Mouse (Mus musculus) embryo, embryonic 11.5 days (tissue): ENCODE measurements around the gene Adgrb3.
"Not testable (repeated sequence)": the region's sequence is repeated elsewhere in the genome, so short reads cannot be mapped to it uniquely, and the experiment has no call there.

Source experiments
- DNase-seq: peaks from one replicate; pipeline ENCODE4 v3.0.0-alpha.2; 2012; ENCODE audit warnings: low read depth, low spot score

The Adgrb3 gene

DNA sequence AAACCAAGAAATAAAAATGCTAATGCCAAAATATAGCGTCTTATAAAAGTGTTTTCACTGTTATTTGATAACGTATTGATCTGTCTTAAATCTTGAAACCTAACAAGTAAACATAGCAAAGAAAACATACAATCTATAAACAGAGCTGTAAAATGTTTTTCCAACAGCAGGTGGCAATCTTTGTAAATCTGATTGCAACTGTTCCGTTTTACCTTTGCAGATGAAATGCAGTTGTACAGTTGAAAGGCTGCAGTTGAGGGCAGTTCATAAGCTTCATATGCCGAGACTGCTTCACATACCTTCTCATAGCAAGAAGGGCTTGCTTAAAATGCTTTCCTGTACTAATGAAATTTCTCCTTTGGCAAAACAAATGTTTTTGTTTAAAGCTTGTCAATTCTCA lies 302.5 kb downstream of the Adgrb3 start:
- no peak for DNase-seq

GRCm38 (mm10) chr1:25510321-25511055 lies 319.0 kb downstream of the Adgrb3 start:
- DNase-seq: no peak

DNA sequence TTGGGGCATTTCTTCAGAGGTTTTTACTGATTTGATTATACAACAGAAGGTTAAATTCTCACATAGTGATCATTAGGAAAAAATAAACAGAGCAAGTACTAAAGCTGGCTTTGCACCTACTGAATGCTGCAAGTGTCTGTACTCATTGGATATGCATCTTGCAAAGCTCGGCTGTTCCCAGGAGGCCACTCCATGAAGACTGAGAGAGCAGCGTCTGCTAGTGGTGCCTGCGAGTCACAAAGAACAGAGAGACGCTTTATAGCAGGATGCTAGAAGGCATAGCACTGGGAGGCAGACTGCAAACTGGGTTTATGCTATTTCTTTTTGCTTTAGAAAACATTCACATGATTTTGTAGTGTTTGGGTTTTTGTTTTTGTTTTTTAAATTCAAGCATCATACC lies 325.2 kb downstream of the Adgrb3 start:
- DNase-seq: no peak

DNA sequence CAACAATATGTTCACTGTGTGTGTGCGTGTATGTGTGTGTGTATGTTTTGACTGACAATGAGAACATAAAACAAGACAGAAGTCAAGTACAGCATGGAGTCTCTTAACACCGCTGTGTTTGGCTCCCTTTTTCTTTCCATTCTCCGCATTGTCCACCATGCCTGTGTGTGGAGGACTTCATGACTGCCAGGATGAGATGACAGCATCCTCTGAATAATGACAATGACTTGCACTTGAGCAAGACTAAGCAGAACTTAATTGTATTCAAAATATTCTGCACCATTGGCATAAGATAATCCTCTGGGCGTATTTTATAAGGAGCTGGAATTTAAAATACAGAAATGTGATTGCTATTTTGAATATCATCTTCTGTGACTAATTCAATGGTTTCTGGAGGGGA lies 326.0 kb downstream of the Adgrb3 start:
- DNase-seq: no peak

GRCm38 (mm10) chr1:25495202-25495914 lies 334.1 kb downstream of the Adgrb3 start:
- no peak for DNase-seq

DNA sequence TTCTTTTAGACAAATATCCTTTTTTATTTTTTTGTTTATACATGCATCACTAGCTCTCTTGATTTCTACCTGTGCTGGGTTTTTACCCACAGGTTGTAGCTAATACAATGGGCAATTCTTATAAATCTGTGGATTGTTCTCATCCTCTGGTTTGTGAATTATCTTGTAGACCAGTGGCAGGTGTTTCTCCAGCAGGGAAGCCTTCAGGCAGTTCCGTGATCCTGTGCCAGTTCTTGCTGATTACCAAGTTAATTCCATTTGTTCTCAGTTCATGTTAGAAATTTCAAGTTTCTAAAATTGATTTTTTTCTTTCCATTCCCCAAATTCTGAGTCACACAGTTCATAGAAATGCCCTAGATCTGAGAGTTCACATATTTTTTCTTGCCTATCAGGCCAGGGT lies 338.0 kb downstream of the Adgrb3 start:
- DNase-seq: no peak

DNA sequence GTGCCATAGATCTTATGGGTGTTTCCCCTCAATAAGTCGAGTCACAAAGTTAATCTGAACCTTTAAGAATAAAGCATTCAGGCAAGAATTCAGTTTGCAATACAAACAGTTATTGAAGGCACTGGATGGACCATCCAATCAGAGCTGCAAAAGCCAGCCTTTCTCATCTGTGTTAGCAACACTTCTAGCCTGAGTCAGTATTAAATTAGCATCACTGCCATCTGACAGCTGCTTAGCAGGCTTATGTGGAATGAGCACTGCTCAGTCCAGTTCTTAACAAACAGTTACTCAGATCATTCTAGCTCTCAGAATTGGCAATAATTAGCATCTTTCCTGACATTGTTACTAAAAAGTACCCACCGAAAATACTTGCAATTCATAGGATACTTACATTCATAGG lies 339.3 kb downstream of the Adgrb3 start:
- no peak for DNase-seq

DNA sequence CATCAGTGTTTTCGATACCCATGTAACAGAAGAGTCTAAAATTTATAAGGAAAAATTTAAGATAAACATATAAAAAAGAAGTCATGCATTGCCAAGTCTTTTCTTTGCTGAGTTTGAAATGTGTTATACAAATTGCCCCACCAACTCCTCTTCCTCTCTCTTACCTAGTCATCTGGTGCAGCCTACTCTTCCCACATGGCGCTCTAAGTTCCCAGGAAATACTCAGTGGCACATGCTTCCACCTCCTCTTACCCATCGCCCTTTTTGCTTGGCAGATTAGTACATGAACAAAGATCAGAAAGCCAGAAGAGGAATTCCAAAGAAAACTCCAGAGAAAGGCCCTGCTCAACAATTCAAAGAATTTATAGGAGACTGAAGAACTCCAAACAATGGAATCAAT lies 353.8 kb downstream of the Adgrb3 start:
- no peak for DNase-seq

DNA sequence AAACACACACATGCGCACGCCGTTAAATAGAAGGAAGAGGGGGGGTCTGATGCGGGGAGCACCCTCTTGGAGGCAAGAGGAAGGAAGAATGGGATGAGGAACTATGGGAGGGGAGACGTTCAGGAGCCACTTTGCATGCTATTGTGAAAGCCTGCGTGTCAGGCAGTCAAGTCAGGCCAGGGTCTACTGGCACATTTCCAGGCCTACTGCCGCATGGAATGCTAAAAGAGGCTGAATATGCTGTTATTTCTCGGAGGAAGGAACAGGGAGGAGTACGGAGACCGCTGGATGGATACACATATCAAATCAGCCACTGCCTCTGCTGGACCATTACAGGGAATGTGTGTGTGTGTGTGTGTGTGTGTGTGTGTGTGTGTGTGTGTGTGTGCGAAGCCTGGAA lies 355.0 kb downstream of the Adgrb3 start:
- no peak for DNase-seq

DNA sequence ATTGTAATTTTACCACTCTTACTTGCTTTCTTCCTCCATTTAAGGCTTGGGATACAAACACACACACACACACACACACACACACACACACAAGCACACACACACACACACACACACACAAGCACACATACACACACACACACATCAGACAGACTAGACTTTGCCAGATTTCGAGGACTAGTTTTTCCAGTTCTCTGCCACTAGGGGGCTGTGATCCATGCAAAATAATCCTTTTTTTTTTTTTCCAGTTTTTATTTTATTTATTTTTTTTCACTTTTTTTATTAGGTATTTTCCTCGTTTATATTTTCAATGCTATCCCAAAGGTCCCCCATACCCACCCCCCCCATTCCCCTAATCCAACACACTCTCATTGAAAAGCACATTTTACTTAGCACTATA lies 357.9 kb downstream of the Adgrb3 start:
- DNase-seq: not testable (repeated sequence)

DNA sequence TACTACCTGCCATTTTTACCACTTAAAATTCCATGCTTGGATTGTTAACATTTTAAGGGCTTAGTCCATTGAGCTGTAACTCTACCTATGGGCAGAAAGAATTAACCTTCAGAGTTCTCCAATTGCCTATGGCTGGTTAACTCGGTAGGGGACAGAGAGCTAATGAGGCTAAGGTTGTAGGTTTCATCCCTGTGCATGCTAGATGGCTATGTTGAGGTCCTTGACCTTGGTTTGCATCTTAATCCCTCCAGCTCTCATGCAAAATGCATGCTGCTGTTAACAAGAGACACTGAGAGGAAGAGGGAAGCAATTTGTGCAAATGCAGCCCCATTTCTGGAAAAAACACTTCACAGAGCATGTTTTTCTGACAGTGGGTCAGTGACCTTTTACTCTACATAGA lies 366.9 kb downstream of the Adgrb3 start:
- no peak for DNase-seq

DNA sequence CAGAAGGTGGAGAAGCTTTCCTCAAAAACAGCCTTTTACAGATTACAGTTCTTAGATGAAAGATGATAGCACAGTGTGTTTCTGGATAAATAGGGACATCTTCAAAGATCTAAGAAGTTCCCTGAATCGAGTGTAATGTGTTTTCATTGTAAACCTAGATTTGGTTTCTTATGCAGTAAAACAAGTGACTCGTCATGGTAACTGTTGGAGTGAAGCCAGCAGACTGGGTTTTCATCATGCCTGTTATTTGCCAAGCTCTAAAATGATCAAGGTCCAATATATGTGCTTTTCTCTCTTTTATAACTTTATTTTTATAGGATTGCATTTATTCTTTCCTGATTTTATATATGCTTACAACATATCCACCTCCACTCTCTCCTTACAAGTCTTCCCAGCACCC lies 394.0 kb downstream of the Adgrb3 start:
- DNase-seq: no peak

DNA sequence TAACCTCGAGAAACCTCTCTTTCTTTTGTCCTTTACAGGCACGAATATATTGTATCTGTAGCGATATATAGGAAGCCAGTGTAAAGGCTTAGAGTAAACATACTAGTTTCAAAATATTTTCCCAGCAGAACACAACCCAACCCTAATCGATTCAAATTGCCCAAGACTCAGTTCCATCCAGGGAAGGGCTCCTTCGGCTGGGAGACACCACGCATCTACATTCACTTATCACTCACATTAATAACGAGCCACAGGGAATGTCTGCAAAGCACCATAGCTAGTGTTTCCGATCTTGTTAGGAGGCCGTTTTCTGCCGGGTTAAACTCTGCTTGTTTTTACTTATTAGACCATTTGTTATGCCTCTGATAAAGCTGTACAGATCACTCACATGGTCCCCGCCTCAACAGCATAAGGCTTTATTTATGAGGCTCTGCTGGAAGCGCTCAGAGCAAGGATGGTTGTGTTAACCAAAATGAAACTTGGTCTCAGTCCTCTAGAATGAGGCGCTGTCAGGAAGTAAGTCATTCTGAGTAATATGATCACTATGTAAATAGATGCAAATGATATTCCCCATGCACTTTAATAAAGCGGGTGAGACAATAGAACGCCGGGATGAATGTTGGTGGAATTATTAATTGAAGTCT lies 399.2 kb downstream of the Adgrb3 start:
- no peak for DNase-seq

GRCm38 (mm10) chr1:25420701-25421100 lies 408.8 kb downstream of the Adgrb3 start:
- DNase-seq: no peak

GRCm38 (mm10) chr1:25419378-25419777 lies 410.1 kb downstream of the Adgrb3 start:
- no peak for DNase-seq

DNA sequence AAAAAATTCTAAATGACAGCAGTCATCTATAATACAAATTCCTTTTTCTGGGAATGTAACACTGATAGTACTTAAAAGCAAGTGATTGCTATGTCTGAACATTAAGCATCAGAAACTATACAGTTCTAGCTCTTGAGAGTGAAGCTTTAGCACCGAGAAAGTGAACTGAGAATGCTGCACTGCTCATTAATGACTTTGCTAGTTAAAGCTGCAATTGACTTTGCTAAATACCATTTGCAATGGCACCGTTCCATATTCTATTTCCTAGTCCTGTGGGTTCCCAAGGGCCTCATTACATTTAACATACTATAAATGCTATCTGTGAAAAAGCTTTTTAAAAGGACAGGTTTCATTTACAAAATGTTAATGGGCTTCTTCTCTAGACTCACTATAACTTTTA lies 414.4 kb downstream of the Adgrb3 start:
- DNase-seq: no peak

DNA sequence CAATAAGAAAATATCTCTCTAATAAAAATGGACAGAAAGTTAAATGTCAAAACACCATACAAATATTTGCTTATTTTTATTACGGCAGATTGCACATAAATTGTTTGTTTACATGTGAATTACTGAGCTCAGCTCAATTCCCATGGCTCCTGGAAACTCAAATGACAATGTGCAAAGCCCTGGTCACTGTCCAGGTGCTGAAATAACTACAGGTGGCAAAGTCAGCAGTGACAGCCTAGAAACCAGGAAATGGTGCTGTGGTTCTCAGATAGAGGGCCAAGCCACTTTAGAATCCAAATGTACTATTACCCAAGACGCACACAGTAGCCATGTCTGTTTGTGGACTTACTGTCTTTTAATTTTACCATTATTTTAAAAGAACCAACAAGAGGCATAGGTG lies 465.3 kb downstream of the Adgrb3 start:
- no peak for DNase-seq

GRCm38 (mm10) chr1:25358554-25358953 lies 471.0 kb downstream of the Adgrb3 start:
- DNase-seq: no peak

DNA sequence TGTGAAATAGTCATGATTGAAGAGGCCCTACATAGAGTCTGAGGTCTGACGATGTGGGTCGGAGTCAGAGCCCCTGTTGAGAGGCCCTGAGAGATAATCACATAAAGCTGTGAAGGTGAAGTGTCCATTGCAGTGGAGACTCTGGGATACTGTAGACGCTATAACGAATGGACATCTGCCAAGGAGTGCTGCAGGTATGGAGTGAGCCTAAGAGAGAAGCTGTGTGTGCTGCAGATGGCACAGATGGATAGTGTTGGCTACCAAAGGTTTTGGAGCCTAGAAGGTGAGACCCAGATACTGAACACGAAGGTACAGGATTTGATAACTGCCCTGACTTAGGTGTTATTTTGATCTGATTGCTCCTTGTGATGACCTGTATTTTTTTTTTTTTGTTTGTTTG lies 474.0 kb downstream of the Adgrb3 start:
- DNase-seq: no peak

- DNase-seq: no peak
Observed at GRCm38 (mm10) chr1:25344876-25345275, 484.6 kb downstream of the Adgrb3 start.

- no peak for DNase-seq
Observed at GRCm38 (mm10) chr1:25325406-25325805, 504.1 kb downstream of the Adgrb3 start.

- DNase-seq: no peak
Observed at GRCm38 (mm10) chr1:25317142-25317541, 512.4 kb downstream of the Adgrb3 start.

DNA sequence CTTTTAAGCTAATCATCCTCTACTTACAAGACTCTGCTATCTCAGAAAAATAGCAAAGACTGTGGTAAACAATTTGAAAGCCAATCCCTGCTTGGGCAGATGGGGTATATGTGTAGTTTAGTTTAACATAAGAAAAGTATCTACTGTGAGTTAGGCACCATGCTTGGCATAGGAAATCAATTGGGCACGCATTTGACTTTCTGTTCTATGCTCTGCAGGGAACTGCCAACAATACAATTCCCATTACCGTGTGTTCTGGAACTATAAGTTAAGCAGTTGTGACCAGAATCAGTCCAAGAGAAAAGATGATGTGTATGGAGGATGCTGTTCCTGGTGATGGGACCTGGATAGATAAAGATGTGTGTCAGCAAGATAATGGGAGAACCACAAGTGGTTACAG lies 517.2 kb downstream of the Adgrb3 start:
- DNase-seq: no peak
